Mouse (Mus musculus) liver, embryonic 11.5 days (tissue): ENCODE measurements around the gene 9930022D16Rik. TPM values are rescaled to one million over a fixed set of nuclear protein-coding genes. Genes with fewer than 3 reads are reported as not detected.

Experiments
- microRNA-seq: library from miRNA; unstranded; fragments of <30 nt; microRNA quantifications from one replicate; pipeline ENCODE4, GENCODE M21; 2017; ENCODE audit warnings: borderline number of aligned reads
- polyA plus RNA-seq: library from polyadenylated mRNA; unstranded; fragments of >200 nt; fragmentation: Nextera tagmentation; extraction: Ambion mirVana; gene quantifications from 2 replicates; pipeline ENCODE4 v1.2.1, GENCODE M21; 2014

9930022D16Rik gene
- polyA plus RNA-seq, 1 experiment from 2014 or later = not detected

Small RNAs within 50 kb of the gene (microRNA-seq; reads per million reads assigned to microRNA genes)
- not detected for gene Gm25540

Other genes starting within 250 kb of the 9930022D16Rik start
- 0.18 and 0.25 TPM in 2 replicates for gene Rgs9, start 115.8 kb upstream of the 9930022D16Rik start, polyA plus RNA-seq
- 24.9 and 25.3 TPM in 2 replicates for gene Gna13, start 51.1 kb upstream of the 9930022D16Rik start, polyA plus RNA-seq
- 33.7 and 35.5 TPM in 2 replicates for gene Amz2, start 12.0 kb downstream of the 9930022D16Rik start, polyA plus RNA-seq
- gene Arsg, start 59.5 kb downstream of the 9930022D16Rik start, polyA plus RNA-seq = 5.8 and 6.2 TPM in 2 replicates
- gene Slc16a6, start 59.7 kb downstream of the 9930022D16Rik start, polyA plus RNA-seq = 52.2 and 58.7 TPM in 2 replicates
- 18.9 and 21.8 TPM in 2 replicates for gene Wipi1, start 198.1 kb downstream of the 9930022D16Rik start, polyA plus RNA-seq
- gene Prkar1a, start 235.5 kb downstream of the 9930022D16Rik start, polyA plus RNA-seq = 261 and 285 TPM in 2 replicates